Mouse (Mus musculus) layer of hippocampus, adult 9-11 months (tissue): ENCODE data around the gene Gatb.
A peak's percentile ranks its signal among the peaks of the same experiment; 100 is the strongest.
"Not testable (repeated sequence)": the region's sequence is repeated elsewhere in the genome, so short reads cannot be mapped to it uniquely, and the experiment has no call there.

ENCODE experiments used
- DNase-seq: peaks from one replicate; pipeline ENCODE4 v3.0.0; 2022

The Gatb gene

GRCm38 (mm10) chr3:85573864-85574830, at the start of gene Gatb:
Gene Gatb, plus strand, starts transcription at chr3:85574119.
- DNase-seq, result peak; percentile 99

GRCm38 (mm10) chr3:85530601-85531161, 43.2 kb upstream of the Gatb start:
- peak; percentile 58 for DNase-seq

DNA sequence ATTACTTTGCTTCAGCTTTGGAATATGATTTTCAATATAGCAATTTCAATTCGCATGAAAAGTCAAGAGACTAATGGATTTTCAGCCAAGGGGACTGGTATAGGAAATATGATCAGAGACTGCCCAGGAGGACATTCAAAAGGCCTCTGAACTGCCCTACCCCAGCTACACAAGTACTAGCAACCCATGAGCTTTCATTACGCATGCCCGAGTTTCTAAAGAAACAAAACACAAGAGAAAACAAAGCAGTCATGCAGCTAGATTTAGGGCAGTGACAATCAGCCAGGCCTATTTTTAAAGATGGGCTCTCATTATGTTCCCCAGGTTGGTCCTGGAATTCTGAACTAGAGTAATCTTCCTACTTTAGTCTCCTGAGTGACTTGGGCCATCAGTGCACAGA, 41.5 kb upstream of the Gatb start:
- no peak for DNase-seq

- no peak for DNase-seq
Measured at GRCm38 (mm10) chr3:85535042-85535441, 38.9 kb upstream of the Gatb start.

DNA sequence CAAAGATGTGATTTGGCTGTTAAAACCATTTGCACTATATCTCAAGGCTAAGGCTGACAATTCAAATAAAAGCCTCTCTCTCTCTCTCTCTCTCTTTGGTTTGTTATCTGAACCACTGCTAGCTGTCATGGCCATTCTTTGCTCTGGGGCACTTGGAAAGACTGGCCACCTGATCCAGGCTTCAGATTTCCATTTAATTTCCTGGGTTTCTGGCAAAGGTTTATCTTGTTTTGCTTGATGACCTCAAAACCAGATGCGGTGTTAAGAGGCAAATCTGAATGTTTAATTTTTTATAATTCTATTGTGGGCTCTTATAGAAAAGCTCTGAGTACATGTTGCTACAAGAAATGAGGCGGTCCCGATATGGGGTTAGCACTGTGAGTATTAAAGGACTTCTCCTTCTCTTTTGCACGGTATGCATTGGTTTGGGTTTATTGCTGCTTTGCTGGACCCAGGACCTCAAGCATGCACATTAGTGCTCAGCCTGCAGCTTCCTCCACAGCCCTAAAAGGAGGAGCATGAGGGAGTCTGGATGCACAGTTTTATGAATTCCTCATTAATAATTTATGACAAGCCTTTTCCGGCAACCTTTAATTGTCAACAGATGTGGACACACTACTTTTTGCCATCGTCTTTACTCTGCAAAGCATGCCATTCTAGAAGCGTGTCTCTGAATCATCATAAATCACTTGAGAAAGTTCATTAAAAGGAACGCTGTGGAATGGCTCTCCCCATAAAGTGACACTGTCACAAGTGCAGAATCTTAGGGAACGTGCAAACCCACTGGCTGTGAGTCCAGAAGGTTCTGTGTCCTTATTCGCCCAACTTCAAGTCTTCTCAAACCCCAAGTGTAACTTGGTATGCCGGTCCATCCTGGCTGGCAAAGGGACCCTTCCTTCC, 38.0 kb upstream of the Gatb start:
- DNase-seq, result no peak

- DNase-seq, result no peak
Measured at GRCm38 (mm10) chr3:85542765-85543164, 31.2 kb upstream of the Gatb start.

DNA sequence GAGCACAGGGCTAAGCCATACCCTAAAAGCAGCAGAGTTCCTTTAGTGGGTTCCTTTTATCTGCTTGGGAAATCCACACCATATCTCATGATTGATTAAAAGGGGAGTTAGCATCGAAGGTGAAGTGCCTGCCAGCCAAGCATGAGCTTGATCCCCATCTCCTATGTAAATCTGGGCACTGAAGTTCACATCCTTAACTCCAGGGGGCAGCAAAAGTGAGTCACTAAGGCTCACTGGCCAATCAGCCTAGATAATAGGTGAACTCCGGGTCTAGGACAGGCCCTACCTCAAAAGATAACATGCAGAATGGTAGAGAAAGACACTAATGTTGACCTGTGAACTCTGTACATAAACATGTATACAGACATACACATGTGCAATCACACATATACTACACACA, 30.3 kb upstream of the Gatb start:
- DNase-seq, result no peak

DNA sequence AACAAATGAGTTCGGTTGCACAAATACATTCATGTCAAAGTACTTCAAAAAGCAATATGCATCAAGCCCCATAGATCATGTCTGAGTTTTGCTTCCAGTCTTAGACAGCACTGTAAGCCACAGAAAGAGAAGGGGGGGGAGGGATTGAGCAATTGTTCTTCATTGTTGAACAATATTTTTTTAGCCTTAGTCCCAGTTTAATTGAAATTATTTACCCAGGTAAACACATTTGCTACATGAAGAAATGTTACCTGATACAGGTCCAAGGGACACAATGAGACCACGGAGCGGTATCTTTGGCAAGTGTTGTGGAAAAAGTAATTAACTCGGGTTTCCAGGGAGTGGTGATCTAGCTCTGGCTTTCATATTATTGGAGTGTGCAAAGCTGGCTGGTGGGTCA, 23.6 kb upstream of the Gatb start:
- DNase-seq, result no peak

DNA sequence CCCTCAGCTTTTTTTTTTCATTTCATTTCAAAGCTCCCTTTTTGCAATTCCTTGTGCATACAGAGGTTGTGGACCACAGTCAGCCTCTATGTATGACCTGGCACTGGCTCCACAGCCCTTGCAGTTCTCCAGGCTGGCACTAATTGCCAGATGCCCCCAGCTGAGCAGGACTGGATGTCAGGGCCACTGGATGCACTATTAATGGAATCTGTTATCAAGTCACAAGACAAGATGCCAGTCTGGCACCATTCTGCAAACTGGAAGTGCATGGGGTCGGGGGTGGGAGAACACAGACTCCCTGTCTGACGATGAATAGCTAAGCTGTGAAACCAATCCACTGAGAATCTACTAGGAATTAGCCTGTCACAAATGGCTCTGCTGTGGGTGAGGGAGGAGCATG, 22.6 kb upstream of the Gatb start:
- DNase-seq, result peak; percentile 59

- DNase-seq, result peak; percentile 79
Measured at GRCm38 (mm10) chr3:85553731-85554277, 20.1 kb upstream of the Gatb start.

- DNase-seq, result no peak
Measured at GRCm38 (mm10) chr3:85564603-85565002, 9.3 kb upstream of the Gatb start.

- peak; percentile 84 for DNase-seq
Measured at GRCm38 (mm10) chr3:85571276-85571675, 2.6 kb upstream of the Gatb start.

GRCm38 (mm10) chr3:85572502-85572901, 1.4 kb upstream of the Gatb start:
- not testable (repeated sequence) for DNase-seq

DNA sequence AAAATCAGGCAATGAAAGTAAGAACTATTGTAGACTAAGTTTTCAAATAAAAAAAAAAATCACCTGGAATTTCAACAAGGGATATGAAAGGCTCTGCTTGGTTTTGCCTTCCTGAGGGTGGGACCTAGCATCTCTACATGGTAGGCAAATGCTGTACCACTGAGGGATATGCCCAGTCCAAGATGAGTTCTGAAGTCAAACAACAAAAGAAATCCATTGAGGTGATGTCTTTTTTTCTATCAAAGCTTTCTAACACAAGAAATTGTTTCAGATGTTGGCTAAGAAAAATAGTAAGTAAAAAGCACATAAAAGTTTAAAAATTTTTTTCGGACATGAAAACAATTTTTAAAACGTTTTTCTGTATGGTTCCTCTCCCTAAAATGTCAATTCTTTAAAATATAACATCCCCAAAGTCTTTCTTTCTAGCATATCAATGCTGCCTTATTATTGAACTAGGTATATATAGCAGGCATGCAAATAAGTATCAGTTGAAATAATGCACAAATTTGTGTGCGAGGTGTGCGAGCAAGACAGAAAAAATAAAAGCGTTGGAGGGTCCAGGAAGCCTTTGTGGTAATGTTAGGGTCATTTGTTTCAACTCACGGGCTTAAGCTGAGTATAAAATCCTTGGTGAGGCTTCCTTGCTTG, 579 bp upstream of the Gatb start:
- no peak for DNase-seq

- no peak for DNase-seq
Measured at GRCm38 (mm10) chr3:85582726-85583125, 8.8 kb downstream of the Gatb start.

DNA sequence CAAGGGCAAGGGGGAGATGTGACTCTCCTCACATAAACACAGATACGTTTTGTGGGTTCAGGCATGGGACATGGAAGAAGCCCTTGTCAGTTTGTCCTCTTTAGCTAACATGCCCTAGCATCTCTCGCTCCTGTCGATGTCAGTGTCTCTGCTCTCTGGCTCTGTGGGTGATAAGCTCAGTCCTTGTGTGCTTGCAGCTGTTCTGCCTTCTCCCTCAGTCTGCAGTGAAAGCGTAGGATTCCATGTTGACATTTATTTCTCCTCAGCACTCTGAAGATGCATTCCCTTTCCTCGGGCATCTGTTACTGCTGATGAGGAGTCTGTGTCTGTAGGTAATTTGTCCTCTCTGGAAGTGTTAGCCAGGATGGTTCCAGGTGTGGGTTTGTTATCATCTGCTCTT, 9.3 kb downstream of the Gatb start:
- peak; percentile 50 for DNase-seq

- no peak for DNase-seq
Measured at GRCm38 (mm10) chr3:85584966-85585365, 11.0 kb downstream of the Gatb start.

DNA sequence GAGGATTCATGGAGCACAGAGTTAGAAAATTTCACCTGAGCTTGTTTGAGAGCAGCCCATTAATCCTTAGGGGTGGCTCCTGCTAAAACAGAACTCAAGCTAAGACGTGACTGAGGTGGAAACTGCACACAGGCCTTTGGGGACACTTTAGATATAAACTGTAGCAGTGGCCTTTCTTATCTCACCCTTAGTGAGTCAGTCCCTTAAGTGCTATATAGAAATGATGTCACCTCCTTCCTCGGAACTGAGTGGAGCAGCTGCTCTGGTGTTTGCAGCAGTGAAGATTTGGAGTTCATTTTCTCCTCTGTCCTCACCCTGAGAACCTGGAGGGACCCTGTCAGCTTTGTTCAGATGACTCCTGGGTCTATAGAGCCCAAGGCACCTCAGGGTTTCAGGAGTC, 14.8 kb downstream of the Gatb start:
- DNase-seq, result no peak

DNA sequence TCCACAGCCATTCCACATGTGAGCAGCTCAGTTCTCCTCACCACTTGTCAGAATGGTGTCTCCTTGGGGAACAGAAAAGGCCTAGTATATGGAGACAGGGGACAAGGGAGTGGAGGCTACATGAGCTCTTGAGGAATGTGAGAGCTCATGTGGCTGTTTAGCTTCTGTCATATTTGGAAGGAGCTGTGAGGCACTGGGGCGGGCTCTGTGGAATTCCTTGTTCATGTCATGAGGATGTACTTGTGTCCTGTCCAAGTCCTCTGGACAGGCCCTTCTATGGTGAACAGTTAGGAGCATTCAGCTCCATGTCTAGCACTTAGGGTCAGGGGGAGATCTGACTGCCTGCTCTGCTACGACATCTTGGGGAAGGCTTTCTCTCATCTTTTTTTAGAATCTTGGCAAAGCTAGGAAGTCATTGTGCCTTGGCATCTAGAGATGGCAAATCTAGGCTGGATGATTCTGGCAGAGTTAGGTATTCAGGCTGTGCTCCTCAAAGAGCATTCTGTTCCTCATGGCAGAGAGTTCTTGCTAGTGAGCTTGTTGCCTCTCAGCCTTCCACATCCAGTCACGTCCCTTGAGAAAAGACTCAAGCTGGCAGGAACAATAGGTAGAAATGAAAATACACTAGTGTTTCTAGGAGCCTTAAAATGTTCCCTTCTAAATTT, 16.3 kb downstream of the Gatb start:
- peak; percentile 31 for DNase-seq

GRCm38 (mm10) chr3:85592067-85592466, 18.1 kb downstream of the Gatb start:
- no peak for DNase-seq

- DNase-seq, result no peak
Measured at GRCm38 (mm10) chr3:85592640-85593252, 18.8 kb downstream of the Gatb start.
